Mouse (Mus musculus) neural tube, embryonic 12.5 days (tissue): Measurements from ENCODE around the gene Gm20388. TPM values are rescaled to one million over a fixed set of nuclear protein-coding genes. Genes with fewer than 3 reads are reported as not detected.

Experiments used
- ATAC-seq: fragments of 200-750 bp; cut with Nextera tagmentation; 2 replicates; pipeline ENCODE4 v1.8.0; 2017; ENCODE audit warnings: low read depth, mild to moderate bottlenecking, moderate TSS enrichment, moderate library complexity; ENCODE audit not compliant: low FRiP score
- H3K27ac ChIP-seq: fragments of 300-500 bp; sonication (generic); 2 replicates; pipeline ENCODE4 v1.5.1; 2016
- H3K27me3 ChIP-seq: fragments of 300-500 bp; sonication (generic); replicated peaks from 2 replicates; pipeline ENCODE4 v1.6.1; 2016; ENCODE audit warnings: mild to moderate bottlenecking
- H3K36me3 ChIP-seq: fragments of 300-500 bp; sonication (generic); 2 replicates; pipeline ENCODE4 v1.6.1; 2016; ENCODE audit warnings: mild to moderate bottlenecking
- H3K4me1 ChIP-seq: fragments of 300-500 bp; sonication (generic); 2 replicates; pipeline ENCODE4 v1.6.1; 2016
- H3K4me2 ChIP-seq: fragments of 300-500 bp; sonication (generic); replicated peaks from 2 replicates; pipeline ENCODE4 v1.6.1; 2016; ENCODE audit warnings: mild to moderate bottlenecking
- H3K4me3 ChIP-seq: fragments of 300-500 bp; sonication (generic); 2 replicates; pipeline ENCODE4 v1.5.1; 2016
- H3K9ac ChIP-seq: fragments of 300-500 bp; sonication (generic); 2 replicates; pipeline ENCODE4 v1.6.1; 2016; ENCODE audit warnings: mild to moderate bottlenecking
- H3K9me3 ChIP-seq: fragments of 300-500 bp; sonication (generic); 2 replicates; pipeline ENCODE4 v1.6.1; 2016; ENCODE audit warnings: mild to moderate bottlenecking
- WGBS: fragments of 180-500 bp; shearing (Covaris S2); methylation state at CpG from one replicate; pipeline ENCODE4 v1.1.7; 2016; 5-methylcytosine and 5-hydroxymethylcytosine counted together
- polyA plus RNA-seq: library from polyadenylated mRNA; unstranded; fragments of >200 nt; fragmentation: Nextera tagmentation; extraction: Ambion mirVana; gene quantifications from 2 replicates; pipeline ENCODE4 v1.2.1, GENCODE M21; 2016

Gm20388 gene
- polyA plus RNA-seq, 1 experiment from 2014 or later = not detected

GRCm38 (mm10) chr8:124281700-124282541, 4371.3 kb downstream of the Gm20388 start:
- no peaks in the 10 kb centered on the region for H3K36me3 ChIP-seq
- ATAC-seq = no peak
- no peak overlapping the region for H3K4me2 ChIP-seq
- peak overlapping the region; percentile 93; the same call in 1 of the 2 replicates for H3K27ac ChIP-seq
- no peak overlapping the region for H3K4me3 ChIP-seq
- no peaks in the 10 kb centered on the region for H3K9me3 ChIP-seq
- H3K9ac ChIP-seq = 0 out of 2 replicates have a peak overlapping the region, but pooled peaks have one; percentile 3
- no peaks in the 10 kb centered on the region for H3K27me3 ChIP-seq
- WGBS = 66% methylated on average over 11 of the region's 11 CpGs
- H3K4me1 ChIP-seq = peaks cover 78% of the 10 kb centered on the region

GRCm38 (mm10) chr8:124282878-124283630, 4372.4 kb downstream of the Gm20388 start:
- 59% methylated on average over 12 of the region's 12 CpGs for WGBS
- H3K9me3 ChIP-seq = no peaks in the 10 kb centered on the region
- peak overlapping the region; percentile 36; the same call in 1 of the 2 replicates for H3K4me2 ChIP-seq
- no peaks in the 10 kb centered on the region for H3K27me3 ChIP-seq
- H3K4me1 ChIP-seq = peaks cover 73% of the 10 kb centered on the region
- H3K36me3 ChIP-seq = no peaks in the 10 kb centered on the region
- no peak overlapping the region for H3K9ac ChIP-seq
- no peak overlapping the region for H3K4me3 ChIP-seq
- no peak for ATAC-seq
- H3K27ac ChIP-seq = peak overlapping the region; percentile 93

- no peaks in the 10 kb centered on the region for H3K36me3 ChIP-seq
- H3K9ac ChIP-seq = 0 out of 2 replicates have a peak overlapping the region, but pooled peaks have one; percentile 9
- H3K27ac ChIP-seq = peak overlapping the region; percentile 93
- H3K4me3 ChIP-seq = no peak overlapping the region
- H3K4me1 ChIP-seq = peaks cover 68% of the 10 kb centered on the region
- H3K9me3 ChIP-seq = no peaks in the 10 kb centered on the region
- H3K4me2 ChIP-seq = peak overlapping the region; percentile 36
- 17% methylated on average over 11 of the region's 11 CpGs for WGBS
- no peaks in the 10 kb centered on the region for H3K27me3 ChIP-seq
- ATAC-seq = peak; percentile 5; the same call in 1 of the 2 replicates
These were observed 4373.1 kb downstream of the Gm20388 start for GRCm38 (mm10) chr8:124283644-124284332.

GRCm38 (mm10) chr8:124284333-124284711, 4373.7 kb downstream of the Gm20388 start:
- 7% methylated on average over 6 of the region's 6 CpGs for WGBS
- H3K9ac ChIP-seq = no peak overlapping the region
- H3K27ac ChIP-seq = peak overlapping the region; percentile 93
- no peaks in the 10 kb centered on the region for H3K9me3 ChIP-seq
- peaks cover 68% of the 10 kb centered on the region for H3K4me1 ChIP-seq
- peak; percentile 84 for ATAC-seq
- no peak overlapping the region for H3K4me3 ChIP-seq
- peak overlapping the region; percentile 36 for H3K4me2 ChIP-seq
- H3K36me3 ChIP-seq = no peaks in the 10 kb centered on the region
- no peaks in the 10 kb centered on the region for H3K27me3 ChIP-seq

- 15% methylated on average over 9 of the region's 9 CpGs for WGBS
- H3K4me2 ChIP-seq = peak overlapping the region; percentile 30
- peak overlapping the region; percentile 93 for H3K27ac ChIP-seq
- ATAC-seq = peak; percentile 41
- H3K4me3 ChIP-seq = no peak overlapping the region
- no peaks in the 10 kb centered on the region for H3K36me3 ChIP-seq
- no peaks in the 10 kb centered on the region for H3K9me3 ChIP-seq
- no peak overlapping the region for H3K9ac ChIP-seq
- H3K4me1 ChIP-seq = peaks cover 65% of the 10 kb centered on the region
- H3K27me3 ChIP-seq = no peaks in the 10 kb centered on the region
These were observed 4374.4 kb downstream of the Gm20388 start for GRCm38 (mm10) chr8:124284984-124285576.

- Histone ChIP-seq H3K27ac (peak overlapping the region; percentile 67), H3K9ac (no peak overlapping the region), H3K27me3 (no peaks in the 10 kb centered on the region), H3K4me3 (no peak overlapping the region), H3K4me2 (no peak overlapping the region), H3K9me3 (no peaks in the 10 kb centered on the region), H3K36me3 (no peaks in the 10 kb centered on the region), H3K4me1 (peaks cover 57% of the 10 kb centered on the region)
- ATAC-seq = peak; percentile 29; the same call in 1 of the 2 replicates
- WGBS = 51% methylated on average over 4 of the region's 4 CpGs
These were observed 4376.0 kb downstream of the Gm20388 start for GRCm38 (mm10) chr8:124286461-124287124.

GRCm38 (mm10) chr8:124288215-124288864, 4377.7 kb downstream of the Gm20388 start:
- no peak for ATAC-seq
- no peaks in the 10 kb centered on the region for H3K9me3 ChIP-seq
- peaks cover 48% of the 10 kb centered on the region for H3K4me1 ChIP-seq

GRCm38 (mm10) chr8:124289481-124290050, 4378.9 kb downstream of the Gm20388 start:
- Histone ChIP-seq H3K4me2 (no peak overlapping the region), H3K9me3 (no peaks in the 10 kb centered on the region), H3K36me3 (no peaks in the 10 kb centered on the region), H3K9ac (no peak overlapping the region), H3K4me1 (peaks cover 49% of the 10 kb centered on the region), H3K4me3 (no peak overlapping the region), H3K27me3 (no peaks in the 10 kb centered on the region), H3K27ac (no peak overlapping the region)
- no peak for ATAC-seq
- 85% methylated on average over 5 of the region's 5 CpGs for WGBS

More at GRCm38 (mm10) chr8:124288215-124288864, 4377.7 kb downstream of the Gm20388 start:
- H3K9ac ChIP-seq = no peak overlapping the region
- WGBS = 80% methylated on average over 4 of the region's 4 CpGs
- H3K4me2 ChIP-seq = no peak overlapping the region
- no peaks in the 10 kb centered on the region for H3K27me3 ChIP-seq
- H3K27ac ChIP-seq = no peak overlapping the region
- no peak overlapping the region for H3K4me3 ChIP-seq
- H3K36me3 ChIP-seq = no peaks in the 10 kb centered on the region

- Histone ChIP-seq H3K27me3 (no peaks in the 10 kb centered on the region), H3K27ac (no peak overlapping the region), H3K9ac (no peak overlapping the region), H3K9me3 (no peaks in the 10 kb centered on the region), H3K4me1 (peaks cover 40% of the 10 kb centered on the region), H3K4me3 (no peak overlapping the region), H3K36me3 (no peaks in the 10 kb centered on the region), H3K4me2 (no peak overlapping the region)
- no peak for ATAC-seq
- WGBS = 95% methylated on average over 9 of the region's 9 CpGs
These were observed 4380.5 kb downstream of the Gm20388 start for GRCm38 (mm10) chr8:124290911-124291691.

GRCm38 (mm10) chr8:124291693-124292092, 4381.1 kb downstream of the Gm20388 start:
- 91% methylated on average over 5 of the region's 5 CpGs for WGBS
- Histone ChIP-seq H3K36me3 (no peaks in the 10 kb centered on the region), H3K4me2 (no peak overlapping the region), H3K9me3 (no peaks in the 10 kb centered on the region), H3K9ac (no peak overlapping the region), H3K4me3 (no peak overlapping the region), H3K4me1 (peaks cover 34% of the 10 kb centered on the region), H3K27ac (no peak overlapping the region), H3K27me3 (no peaks in the 10 kb centered on the region)
- no peak for ATAC-seq
